Mouse (Mus musculus) bone marrow macrophage, adult 2 months (primary cell): ENCODE measurements at regions not wholly inside any gene's neighbourhood (a gene's known extent, or its start where the extent isn't known, plus 50 kb on each side); places are given as distances from the start of the nearest gene placed in this dataset.

Source experiments
- CTCF ChIP-seq: IDR thresholded peaks from 2 replicates; pipeline ENCODE4 v1.5.1; 2012; ENCODE audit warnings: low read depth, mild to moderate bottlenecking, low read length, moderate library complexity
- POLR2A ChIP-seq: IDR thresholded peaks from 2 replicates; pipeline ENCODE4 v1.6.1; 2012; ENCODE audit warnings: mild to moderate bottlenecking, low read depth, low read length, borderline replicate concordance

DNA sequence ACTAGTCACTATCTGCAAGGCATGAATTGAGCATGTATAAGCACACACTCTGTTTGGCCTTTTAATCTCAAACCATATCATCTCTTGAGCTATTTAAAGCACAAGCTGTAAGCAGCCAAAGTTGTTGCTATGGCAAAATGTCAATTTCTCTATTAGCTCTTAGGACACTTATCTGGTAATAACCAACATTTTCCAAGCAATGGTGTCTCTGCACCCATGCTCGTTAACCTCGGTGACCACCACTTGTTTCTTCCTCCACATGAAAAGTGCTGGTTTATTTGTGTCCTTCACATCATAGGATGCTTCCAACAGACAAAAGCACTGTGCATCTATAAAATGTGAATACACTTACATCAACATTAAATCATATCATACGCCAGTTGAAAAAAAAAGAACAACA lies 204.4 kb upstream of the Acvr2a start:
- TF ChIP-seq POLR2A (no peak), CTCF (no peak)
